Mouse (Mus musculus) embryonic facial prominence, embryonic 14.5 days (tissue): ENCODE results near the gene Golt1b. TPM values are rescaled to one million over a fixed set of nuclear protein-coding genes. Genes with fewer than 3 reads are reported as not detected.

Experiments
- ATAC-seq: fragments of 200-750 bp; cut with Nextera tagmentation; 2 replicates; pipeline ENCODE4 v1.8.0; 2017; ENCODE audit warnings: low read depth, moderate number of reproducible peaks, moderate TSS enrichment
- DNase-seq: peaks from one replicate; pipeline ENCODE4 v3.0.0-alpha.2; 2015; ENCODE audit warnings: low spot score
- H3K27ac ChIP-seq: fragments of 300-500 bp; sonication (generic); replicated peaks from 2 replicates; pipeline ENCODE4 v1.5.1; 2014; ENCODE audit warnings: low read depth, mild to moderate bottlenecking, low read length, moderate library complexity
- H3K27me3 ChIP-seq: fragments of 300-500 bp; sonication (generic); replicated peaks from 2 replicates; pipeline ENCODE4 v1.6.1; 2014; ENCODE audit warnings: low read length; ENCODE audit not compliant: control insufficient read depth, insufficient read depth
- H3K36me3 ChIP-seq: fragments of 300-500 bp; sonication (generic); 2 replicates; pipeline ENCODE4 v1.6.1; 2014; ENCODE audit warnings: low read length, mixed read lengths; ENCODE audit not compliant: control insufficient read depth, insufficient read depth
- H3K4me1 ChIP-seq: fragments of 300-500 bp; sonication (generic); 2 replicates; pipeline ENCODE4 v1.6.1; 2014; ENCODE audit warnings: antibody characterized with exemption, low read length; ENCODE audit not compliant: control insufficient read depth, insufficient read depth
- H3K4me2 ChIP-seq: fragments of 300-500 bp; sonication (generic); 2 replicates; pipeline ENCODE4 v1.6.1; 2014; ENCODE audit warnings: low read depth, mild to moderate bottlenecking, low read length, moderate library complexity, mixed read lengths
- H3K4me3 ChIP-seq: fragments of 300-500 bp; sonication (generic); 2 replicates; pipeline ENCODE4 v1.5.1; 2014; ENCODE audit warnings: low read depth, mild to moderate bottlenecking, low read length
- H3K9ac ChIP-seq: fragments of 300-500 bp; sonication (generic); 2 replicates; pipeline ENCODE4 v1.6.1; 2014; ENCODE audit warnings: low read depth, mild to moderate bottlenecking, low read length, moderate library complexity, mixed read lengths
- H3K9me3 ChIP-seq: fragments of 300-500 bp; sonication (generic); 2 replicates; pipeline ENCODE4 v1.6.1; 2016; ENCODE audit warnings: low read length; ENCODE audit not compliant: control insufficient read depth
- WGBS: fragments of 180-500 bp; shearing (Covaris S2); extraction: QIAGEN DNeasy Blood & Tissue Kit; methylation state at CpG from one replicate; pipeline ENCODE4 v1.1.7; 2014; 5-methylcytosine and 5-hydroxymethylcytosine counted together
- polyA plus RNA-seq: library from polyadenylated mRNA; unstranded; fragments of >200 nt; fragmentation: Nextera tagmentation; extraction: Ambion mirVana; gene quantifications from 2 replicates; pipeline ENCODE4 v1.2.1, GENCODE M21; 2014

Gene Golt1b
- 133 and 142 TPM in 2 replicates for polyA plus RNA-seq

DNA sequence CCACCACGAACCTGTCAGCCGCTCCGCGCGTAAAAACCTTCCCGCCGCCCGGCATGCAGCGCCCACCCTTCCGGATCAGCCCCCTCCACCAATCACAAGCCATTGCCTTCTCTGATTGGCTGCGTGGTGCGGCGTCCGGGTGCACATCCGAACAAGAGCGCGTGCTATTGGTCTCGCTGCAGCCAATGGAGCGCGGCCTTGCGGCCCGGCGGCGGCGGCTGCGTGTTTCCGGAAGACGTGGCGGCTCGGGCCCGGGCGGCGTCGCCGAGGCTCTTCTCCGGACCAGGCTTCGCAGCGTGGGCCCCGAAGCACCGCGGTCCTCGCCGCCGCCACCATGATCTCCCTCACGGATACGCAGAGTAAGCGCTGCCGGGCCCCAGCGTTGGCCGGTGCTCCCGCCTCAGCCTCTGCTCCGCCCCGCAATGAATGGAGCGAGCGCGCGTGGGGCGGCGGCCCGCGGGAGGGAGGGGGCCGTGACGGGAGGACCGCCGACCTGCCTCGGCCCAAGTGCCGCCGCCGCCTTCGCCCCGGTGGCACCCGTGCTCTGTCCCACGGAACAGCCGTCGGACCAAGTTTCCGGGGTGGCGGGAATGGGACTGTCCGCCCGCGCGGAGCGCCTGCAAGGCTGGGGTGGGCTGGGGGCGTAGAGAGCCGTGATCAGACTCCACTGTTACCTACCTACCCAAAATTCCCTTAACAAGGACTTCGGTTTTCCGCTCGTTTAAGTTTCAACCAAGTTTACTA is at the start of gene Golt1b, which contains the start of gene Recql:
Gene Golt1b (plus strand): TSS at position 211 of the 744 bp plus-strand sequence.
Gene Recql (minus strand): TSS at position 77 of the 744 bp plus-strand sequence.
- WGBS = 0% methylated on average over 29 of the region's 87 CpGs

DNA sequence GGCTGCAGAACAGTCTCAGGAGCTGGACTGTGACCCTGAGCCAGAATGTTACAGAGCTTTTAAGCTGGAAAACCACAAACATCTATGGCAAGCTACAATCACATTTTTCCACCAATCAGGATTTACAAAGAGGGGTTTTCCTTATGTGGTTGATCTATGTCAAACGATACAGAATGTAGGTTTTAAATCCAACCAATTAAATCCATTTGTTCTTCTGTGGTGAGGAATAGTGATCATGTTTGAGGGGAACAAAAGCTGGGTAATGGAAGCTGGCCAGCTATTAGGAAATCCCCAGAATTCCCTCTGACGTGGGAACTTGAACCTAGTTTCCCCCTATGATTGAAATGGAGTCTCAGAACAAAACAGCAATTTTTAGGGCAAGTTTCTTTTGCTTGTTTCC is 48.1 kb upstream of the Golt1b start:
- Histone ChIP-seq H3K4me1 (no peaks in the 10 kb centered on the region; the same call in 1 of the 2 replicates), H3K36me3 (no peaks in the 10 kb centered on the region), H3K9me3 (no peaks in the 10 kb centered on the region), H3K9ac (no peak overlapping the region), H3K27me3 (no peaks in the 10 kb centered on the region), H3K27ac (no peak overlapping the region; the same call in 1 of the 2 replicates), H3K4me2 (no peak overlapping the region), H3K4me3 (no peak overlapping the region)
- 40% methylated on average over 2 of the region's 2 CpGs for WGBS
- ATAC-seq = peak; percentile 26; the same call in 1 of the 2 replicates
- peak; percentile 27 for DNase-seq

More for the DNA sequence above, at the start of gene Golt1b, which contains the start of gene Recql:
- H3K4me2 ChIP-seq = peak within 1 kb of the TSS; percentile 67
- peak; percentile 100 for ATAC-seq
- 0 out of 2 replicates have a peak, but pooled peaks cover under 1% of the 10 kb centered on the region for H3K36me3 ChIP-seq
- peak; percentile 97 for DNase-seq
- peak within 1 kb of the TSS; percentile 70 for H3K4me3 ChIP-seq
- H3K27ac ChIP-seq = peak within 1 kb of the TSS; percentile 61; the same call in 1 of the 2 replicates
- no peaks in the 10 kb centered on the region for H3K9me3 ChIP-seq
- peaks cover 12% of the 10 kb centered on the region; the same call in 1 of the 2 replicates for H3K4me1 ChIP-seq
- peak within 1 kb of the TSS; percentile 96 for H3K9ac ChIP-seq
- H3K27me3 ChIP-seq = no peaks in the 10 kb centered on the region

- Histone ChIP-seq H3K9me3 (no peaks in the 10 kb centered on the region), H3K27ac (no peak overlapping the region; the same call in 1 of the 2 replicates), H3K9ac (no peak overlapping the region), H3K27me3 (no peaks in the 10 kb centered on the region), H3K36me3 (no peaks in the 10 kb centered on the region), H3K4me3 (no peak overlapping the region), H3K4me1 (no peaks in the 10 kb centered on the region; the same call in 1 of the 2 replicates), H3K4me2 (no peak overlapping the region)
- DNase-seq = peak; percentile 16
- no peak for ATAC-seq
- WGBS = 23% methylated on average over 2 of the region's 2 CpGs
These were observed 47.4 kb upstream of the Golt1b start for GRCm38 (mm10) chr6:142339576-142339975.

- ATAC-seq (no peak), DNase-seq (peak; percentile 39)
- Histone ChIP-seq H3K36me3 (no peaks in the 10 kb centered on the region), H3K9ac (no peak overlapping the region), H3K4me1 (peaks cover 5% of the 10 kb centered on the region; the same call in 1 of the 2 replicates), H3K27ac (no peak overlapping the region), H3K27me3 (no peaks in the 10 kb centered on the region), H3K4me2 (no peak overlapping the region), H3K9me3 (no peaks in the 10 kb centered on the region), H3K4me3 (no peak overlapping the region)
- WGBS = 71% methylated on average over 2 of the region's 2 CpGs
These were observed 43.5 kb upstream of the Golt1b start for GRCm38 (mm10) chr6:142343561-142343960.

DNA sequence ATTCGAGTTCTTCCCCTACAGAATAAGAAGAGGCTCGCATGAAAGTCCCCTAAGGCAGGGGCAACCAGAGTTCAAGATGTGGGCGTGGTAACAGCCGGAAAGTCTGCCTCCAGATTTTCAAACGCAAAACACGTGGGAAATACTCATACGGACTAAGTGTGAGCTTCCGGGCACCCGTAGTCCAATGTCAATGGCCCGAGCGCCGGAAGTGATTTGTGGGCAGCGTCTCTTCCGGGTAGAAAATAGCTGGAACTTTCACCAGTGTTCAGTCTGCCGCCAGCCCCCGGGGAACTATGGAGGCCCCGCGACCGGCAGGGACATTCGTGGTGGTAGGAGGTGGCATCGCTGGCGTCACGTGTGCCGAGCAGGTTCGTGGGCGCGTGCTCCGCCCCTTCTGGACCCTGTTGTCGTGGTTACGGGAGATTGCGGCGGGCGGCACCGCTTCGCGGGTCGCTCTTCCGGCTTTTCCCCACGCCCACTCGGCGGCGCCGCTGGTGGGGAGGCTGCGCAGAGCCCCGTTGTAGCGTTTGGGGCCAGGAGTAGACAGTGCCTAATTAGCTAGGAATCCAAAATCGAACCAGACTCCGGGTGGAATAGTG is 41.5 kb upstream of the Golt1b start, which contains the start of gene Pyroxd1:
Gene Pyroxd1 (plus strand): TSS at position 215 of the 599 bp plus-strand sequence.
- H3K27ac ChIP-seq = peak within 1 kb of the TSS; percentile 72; the same call in 1 of the 2 replicates
- peak within 1 kb of the TSS; percentile 57 for H3K9ac ChIP-seq
- whole genome bisulfite sequencing = under 1% methylated on average over 21 of the region's 48 CpGs

DNA sequence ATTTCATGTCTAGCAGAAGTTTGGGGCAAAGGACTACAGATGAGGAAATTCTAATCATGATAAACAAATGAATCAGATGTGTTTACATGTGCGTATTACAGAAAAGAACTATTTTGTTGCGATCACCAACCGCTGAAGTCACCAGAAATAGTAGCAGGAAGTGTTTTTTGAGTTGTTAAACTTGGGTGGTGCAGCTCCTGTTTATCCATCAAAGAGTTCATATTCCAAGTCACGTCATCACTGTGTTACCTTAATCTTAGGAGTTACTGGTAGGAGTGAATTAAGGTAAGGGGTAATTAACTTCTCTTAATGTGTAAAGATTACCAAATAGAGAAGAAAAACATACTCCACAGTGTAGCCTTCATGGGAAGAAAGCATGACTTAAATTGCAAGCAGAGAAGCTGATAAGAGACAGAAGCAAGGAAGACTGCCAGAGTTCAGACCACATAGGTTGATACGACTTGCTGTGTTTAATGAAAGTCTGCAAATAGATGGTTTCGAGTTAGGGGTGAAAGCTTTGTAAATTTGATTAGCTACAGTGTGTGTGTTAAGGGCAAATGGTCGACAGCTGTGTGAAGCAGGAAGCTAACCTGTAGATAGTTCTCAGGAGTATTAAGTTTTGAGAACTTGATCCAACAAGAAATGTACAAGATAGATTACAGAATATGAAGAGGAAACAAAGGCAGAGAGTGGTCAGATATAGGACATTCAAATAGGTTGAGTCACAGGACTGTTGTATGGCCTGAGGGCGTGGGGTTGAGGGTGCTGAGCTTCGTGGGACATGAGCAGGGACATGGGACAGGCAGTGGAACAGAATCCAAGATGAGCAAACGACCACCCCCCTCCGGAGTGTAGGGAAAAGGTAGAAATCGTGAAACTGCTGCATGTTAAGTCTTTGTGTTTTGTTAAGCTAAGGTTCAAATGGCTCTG is 40.6 kb upstream of the Golt1b start:
- Histone ChIP-seq H3K9me3 (no peaks in the 10 kb centered on the region), H3K9ac (peak overlapping the region; percentile 57; the same call in 1 of the 2 replicates), H3K27me3 (no peaks in the 10 kb centered on the region), H3K36me3 (peaks cover 22% of the 10 kb centered on the region), H3K4me3 (peak overlapping the region; percentile 59), H3K27ac (0 out of 2 replicates have a peak overlapping the region, but pooled peaks have one; percentile 72), H3K4me2 (peak overlapping the region; percentile 56), H3K4me1 (0 out of 2 replicates have a peak, but pooled peaks cover 5% of the 10 kb centered on the region)
- WGBS = 43% methylated on average over 12 of the region's 12 CpGs
- DNase-seq (no peak), ATAC-seq (no peak)

More for the DNA sequence above, 41.5 kb upstream of the Golt1b start, which contains the start of gene Pyroxd1:
- DNase-seq (peak; percentile 98), ATAC-seq (peak; percentile 94)
- Histone ChIP-seq H3K36me3 (peaks cover 13% of the 10 kb centered on the region; the same call in 1 of the 2 replicates), H3K9me3 (no peaks in the 10 kb centered on the region), H3K27me3 (no peaks in the 10 kb centered on the region), H3K4me1 (0 out of 2 replicates have a peak, but pooled peaks cover 5% of the 10 kb centered on the region), H3K4me2 (peak within 1 kb of the TSS; percentile 56), H3K4me3 (peak within 1 kb of the TSS; percentile 59)

GRCm38 (mm10) chr6:142347431-142348385 is 39.3 kb upstream of the Golt1b start:
- H3K36me3 ChIP-seq = peaks cover 22% of the 10 kb centered on the region
- no peak; the same call in 1 of the 2 replicates for ATAC-seq
- no peaks in the 10 kb centered on the region for H3K9me3 ChIP-seq
- H3K4me3 ChIP-seq = no peak overlapping the region
- H3K4me1 ChIP-seq = 0 out of 2 replicates have a peak, but pooled peaks cover 5% of the 10 kb centered on the region
- H3K9ac ChIP-seq = no peak overlapping the region
- peak; percentile 15 for DNase-seq
- WGBS = 74% methylated on average over 11 of the region's 11 CpGs
- no peak overlapping the region for H3K27ac ChIP-seq
- H3K4me2 ChIP-seq = no peak overlapping the region
- H3K27me3 ChIP-seq = no peaks in the 10 kb centered on the region
